Mouse (Mus musculus) lung, adult 18-20 months (tissue): ENCODE measurements at regions not wholly inside any gene's neighbourhood (a gene's known extent, or its start where the extent isn't known, plus 50 kb on each side); places are given as distances from the start of the nearest gene placed in this dataset.

Experiments
- DNase-seq, 2 experiments: peaks; one replicate each; pipeline ENCODE4 v3.0.0; 2022; ENCODE audit warnings: mixed read lengths in 2 of 2

GRCm38 (mm10) chrX:56276348-56276747 lies 63.7 kb upstream of the Gm773 start:
- no peak for DNase-seq

- DNase-seq: peak in 1 of 2 experiments; percentile 4
These were observed 61.5 kb upstream of the Gm773 start for GRCm38 (mm10) chrX:56274170-56274569.

GRCm38 (mm10) chrX:56269706-56270105 lies 57.0 kb upstream of the Gm773 start:
- DNase-seq: no peak
